Mouse (Mus musculus) limb, embryonic 10.5 days (tissue): ENCODE measurements around the gene Plxdc1. TPM values are rescaled to one million over a fixed set of nuclear protein-coding genes. Genes with fewer than 3 reads are reported as not detected.
A peak's percentile ranks its signal among the peaks of the same experiment; 100 is the strongest.

ENCODE experiments used
- DNase-seq: peaks from one replicate; pipeline ENCODE4 v3.0.0-alpha.2; 2017; ENCODE audit warnings: low spot score
- H3K27ac ChIP-seq: fragments of 300-500 bp; sonication (generic); 2 replicates; pipeline ENCODE4 v1.5.1; 2016; ENCODE audit warnings: mild to moderate bottlenecking
- H3K27me3 ChIP-seq: fragments of 300-500 bp; sonication (generic); 2 replicates; pipeline ENCODE4 v1.6.1; 2016; ENCODE audit warnings: low read depth, mild to moderate bottlenecking; ENCODE audit not compliant: poor library complexity, severe bottlenecking
- H3K36me3 ChIP-seq: fragments of 300-500 bp; sonication (generic); 2 replicates; pipeline ENCODE4 v1.6.1; 2016; ENCODE audit warnings: mild to moderate bottlenecking, moderate library complexity
- H3K4me1 ChIP-seq: fragments of 300-500 bp; sonication (generic); 2 replicates; pipeline ENCODE4 v1.6.1; 2016
- H3K4me3 ChIP-seq: fragments of 300-500 bp; sonication (generic); 2 replicates; pipeline ENCODE4 v1.5.1; 2016; ENCODE audit warnings: mild to moderate bottlenecking, moderate library complexity
- H3K9me3 ChIP-seq: fragments of 300-500 bp; sonication (generic); replicated peaks from 2 replicates; pipeline ENCODE4 v1.6.1; 2016; ENCODE audit warnings: mild to moderate bottlenecking
- WGBS: fragments of 180-500 bp; shearing (Covaris S2); methylation state at CpG from one replicate; pipeline ENCODE4 v1.1.7; 2016; 5-methylcytosine and 5-hydroxymethylcytosine counted together
- polyA plus RNA-seq: library from polyadenylated mRNA; unstranded; fragments of >200 nt; fragmentation: Nextera tagmentation; extraction: Ambion mirVana; gene quantifications from 2 replicates; pipeline ENCODE4 v1.2.1, GENCODE M21; 2016

Gene Plxdc1
- polyA plus RNA-seq, 1 experiment from 2014 or later = not detected

- no peaks in the 10 kb centered on the region for H3K9me3 ChIP-seq
- WGBS = 34% methylated on average over 13 of the region's 13 CpGs
- peaks cover 33% of the 10 kb centered on the region for H3K36me3 ChIP-seq
- peak; percentile 38 for DNase-seq
- H3K4me3 ChIP-seq = no peak overlapping the region
- peaks cover 45% of the 10 kb centered on the region for H3K4me1 ChIP-seq
- no peak overlapping the region for H3K27ac ChIP-seq
- peaks cover 54% of the 10 kb centered on the region for H3K27me3 ChIP-seq
These were observed 18.8 kb upstream of the Plxdc1 start for GRCm38 (mm10) chr11:98005076-98005475.

GRCm38 (mm10) chr11:98004161-98004560, 17.9 kb upstream of the Plxdc1 start:
- WGBS = 89% methylated on average over 8 of the region's 8 CpGs
- H3K36me3 ChIP-seq = peaks cover 25% of the 10 kb centered on the region
- no peak overlapping the region for H3K4me3 ChIP-seq
- H3K27me3 ChIP-seq = peaks cover 63% of the 10 kb centered on the region
- H3K9me3 ChIP-seq = no peaks in the 10 kb centered on the region
- H3K27ac ChIP-seq = no peak overlapping the region
- no peak for DNase-seq
- H3K4me1 ChIP-seq = peaks cover 47% of the 10 kb centered on the region

- peak; percentile 40 for DNase-seq
- 23% methylated on average over 17 of the region's 17 CpGs for WGBS
- Histone ChIP-seq H3K9me3 (no peaks in the 10 kb centered on the region), H3K27ac (0 out of 2 replicates have a peak overlapping the region, but pooled peaks have one; percentile 21), H3K4me1 (peaks cover 47% of the 10 kb centered on the region), H3K4me3 (peak overlapping the region; percentile 39), H3K27me3 (peaks cover 73% of the 10 kb centered on the region), H3K36me3 (peaks cover 20% of the 10 kb centered on the region)
These were observed 17.0 kb upstream of the Plxdc1 start for GRCm38 (mm10) chr11:98003171-98003671.

GRCm38 (mm10) chr11:98002627-98003026, 16.4 kb upstream of the Plxdc1 start:
- H3K27me3 ChIP-seq = peaks cover 79% of the 10 kb centered on the region
- H3K4me1 ChIP-seq = peaks cover 47% of the 10 kb centered on the region
- 0 out of 2 replicates have a peak overlapping the region, but pooled peaks have one; percentile 21 for H3K27ac ChIP-seq
- 5% methylated on average over 12 of the region's 12 CpGs for WGBS
- no peaks in the 10 kb centered on the region for H3K9me3 ChIP-seq
- H3K36me3 ChIP-seq = peaks cover 17% of the 10 kb centered on the region
- H3K4me3 ChIP-seq = peak overlapping the region; percentile 39
- DNase-seq = peak; percentile 92

- H3K36me3 ChIP-seq = peaks cover 17% of the 10 kb centered on the region
- peak overlapping the region; percentile 39 for H3K4me3 ChIP-seq
- peaks cover 80% of the 10 kb centered on the region for H3K27me3 ChIP-seq
- no peaks in the 10 kb centered on the region for H3K9me3 ChIP-seq
- H3K4me1 ChIP-seq = peaks cover 47% of the 10 kb centered on the region
- H3K27ac ChIP-seq = 0 out of 2 replicates have a peak overlapping the region, but pooled peaks have one; percentile 21
- 50% methylated on average over 6 of the region's 6 CpGs for WGBS
- no peak for DNase-seq
These were observed 15.7 kb upstream of the Plxdc1 start for GRCm38 (mm10) chr11:98001986-98002385.

GRCm38 (mm10) chr11:98001351-98001824, 15.1 kb upstream of the Plxdc1 start:
- Histone ChIP-seq H3K9me3 (no peaks in the 10 kb centered on the region), H3K27me3 (peaks cover 84% of the 10 kb centered on the region), H3K4me1 (peaks cover 47% of the 10 kb centered on the region), H3K27ac (0 out of 2 replicates have a peak overlapping the region, but pooled peaks have one; percentile 21), H3K4me3 (0 out of 2 replicates have a peak overlapping the region, but pooled peaks have one; percentile 39), H3K36me3 (peaks cover 17% of the 10 kb centered on the region)
- 18% methylated on average over 11 of the region's 11 CpGs for WGBS
- no peak for DNase-seq

GRCm38 (mm10) chr11:98000378-98001140, 14.3 kb upstream of the Plxdc1 start:
- peaks cover 51% of the 10 kb centered on the region for H3K4me1 ChIP-seq
- H3K27me3 ChIP-seq = peaks cover 83% of the 10 kb centered on the region
- H3K9me3 ChIP-seq = no peaks in the 10 kb centered on the region
- no peak for DNase-seq
- WGBS = 29% methylated on average over 7 of the region's 7 CpGs
- H3K36me3 ChIP-seq = peaks cover 16% of the 10 kb centered on the region
- H3K27ac ChIP-seq = no peak overlapping the region
- no peak overlapping the region for H3K4me3 ChIP-seq

- H3K9me3 ChIP-seq = no peaks in the 10 kb centered on the region
- H3K27ac ChIP-seq = no peak overlapping the region
- peaks cover 8% of the 10 kb centered on the region for H3K36me3 ChIP-seq
- 66% methylated on average over 5 of the region's 5 CpGs for WGBS
- DNase-seq = no peak
- H3K27me3 ChIP-seq = peaks cover 83% of the 10 kb centered on the region
- H3K4me1 ChIP-seq = peaks cover 54% of the 10 kb centered on the region
- no peak overlapping the region for H3K4me3 ChIP-seq
These were observed 13.5 kb upstream of the Plxdc1 start for GRCm38 (mm10) chr11:97999748-98000147.

GRCm38 (mm10) chr11:97998898-97999608, 12.8 kb upstream of the Plxdc1 start:
- H3K27me3 ChIP-seq = peaks cover 83% of the 10 kb centered on the region
- WGBS = 77% methylated on average over 7 of the region's 7 CpGs

GRCm38 (mm10) chr11:97998074-97998793, 12.0 kb upstream of the Plxdc1 start:
- Histone ChIP-seq H3K4me1 (peaks cover 50% of the 10 kb centered on the region), H3K4me3 (no peak overlapping the region), H3K9me3 (no peaks in the 10 kb centered on the region), H3K27me3 (peaks cover 79% of the 10 kb centered on the region), H3K36me3 (no peaks in the 10 kb centered on the region), H3K27ac (no peak overlapping the region)
- DNase-seq = no peak
- 80% methylated on average over 11 of the region's 11 CpGs for WGBS

More at GRCm38 (mm10) chr11:97998898-97999608, 12.8 kb upstream of the Plxdc1 start:
- H3K36me3 ChIP-seq = 0 out of 2 replicates have a peak, but pooled peaks cover 1% of the 10 kb centered on the region
- H3K27ac ChIP-seq = no peak overlapping the region
- peaks cover 58% of the 10 kb centered on the region for H3K4me1 ChIP-seq
- no peak for DNase-seq
- H3K9me3 ChIP-seq = no peaks in the 10 kb centered on the region
- H3K4me3 ChIP-seq = no peak overlapping the region

GRCm38 (mm10) chr11:97997387-97997960, 11.2 kb upstream of the Plxdc1 start:
- Histone ChIP-seq H3K4me3 (no peak overlapping the region), H3K9me3 (no peaks in the 10 kb centered on the region), H3K4me1 (peaks cover 42% of the 10 kb centered on the region), H3K36me3 (no peaks in the 10 kb centered on the region), H3K27ac (no peak overlapping the region), H3K27me3 (peaks cover 71% of the 10 kb centered on the region)
- 83% methylated on average over 8 of the region's 8 CpGs for WGBS
- DNase-seq = no peak

GRCm38 (mm10) chr11:97996691-97997090, 10.4 kb upstream of the Plxdc1 start:
- H3K36me3 ChIP-seq = no peaks in the 10 kb centered on the region
- no peaks in the 10 kb centered on the region for H3K9me3 ChIP-seq
- DNase-seq = no peak
- 63% methylated on average over 1 of the region's 1 CpGs for WGBS
- peaks cover 35% of the 10 kb centered on the region for H3K4me1 ChIP-seq
- no peak overlapping the region for H3K4me3 ChIP-seq
- peaks cover 63% of the 10 kb centered on the region for H3K27me3 ChIP-seq
- no peak overlapping the region for H3K27ac ChIP-seq
